Mouse (Mus musculus): ENCODE data around the gene Cd200. TPM values are rescaled to one million over a fixed set of nuclear protein-coding genes. Genes with fewer than 3 reads are reported as not detected.
"Not testable (repeated sequence)": the region's sequence is repeated elsewhere in the genome, so short reads cannot be mapped to it uniquely, and the experiment has no call there.

Cd200 gene
- polyA plus RNA-seq, 1 experiment from 2014 or later, result 209 TPM

DNA sequence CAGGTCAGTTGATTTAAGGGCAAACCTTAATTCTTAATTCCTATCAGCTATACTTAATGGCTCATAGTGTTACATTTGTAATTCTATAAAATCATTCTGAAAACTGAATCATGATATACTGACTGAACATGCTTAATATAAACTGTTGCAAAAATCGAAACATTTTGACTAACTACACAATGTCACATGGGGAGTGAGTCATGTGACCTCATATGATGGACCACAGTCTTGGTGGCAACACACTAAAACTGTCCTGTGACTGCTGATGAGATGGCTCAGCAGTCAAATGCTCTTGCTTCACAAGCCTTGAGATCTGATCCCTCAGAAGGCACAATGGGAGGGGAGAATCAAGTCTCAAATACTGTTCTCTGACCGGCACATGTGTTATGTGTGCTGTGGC, 34.8 kb downstream of the Cd200 start:
- H3K27ac ChIP-seq (ENCODE audit: low read depth, low read length), result no peak overlapping the region
- WGBS, result 81% methylated on average over 2 of the region's 2 CpGs

DNA sequence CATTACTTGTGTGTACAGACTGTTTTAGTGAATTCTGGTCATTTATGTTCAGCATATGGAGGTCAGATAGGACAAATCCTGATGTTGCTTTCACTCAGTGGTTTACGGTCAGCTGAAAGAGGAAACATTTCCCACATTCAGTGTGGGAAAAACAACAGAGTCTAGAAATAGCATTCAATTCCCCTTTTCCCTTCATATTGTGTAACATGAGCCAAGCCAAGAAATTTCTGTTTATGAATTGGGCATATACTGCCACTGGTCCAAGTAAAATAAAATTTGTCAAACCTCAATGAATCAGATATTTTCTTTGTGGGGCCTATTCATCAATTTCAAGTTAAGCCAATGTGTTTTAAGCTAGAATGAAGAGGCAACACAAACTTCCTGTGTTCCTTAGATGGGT, 37.8 kb downstream of the Cd200 start:
- 80% methylated on average over 1 of the region's 1 CpGs for WGBS
- Histone ChIP-seq H3K27ac (ENCODE audit: low read depth, low read length) (no peak overlapping the region), H3K4me1 (ENCODE audit: control insufficient read depth, insufficient read depth, low read length) (0 out of 2 replicates have a peak, but pooled peaks cover 2% of the 10 kb centered on the region), H3K36me3 (ENCODE audit: control insufficient read depth, insufficient read depth, low read length) (no peaks in the 10 kb centered on the region), H3K27me3 (replicated peaks; ENCODE audit: control insufficient read depth, insufficient read depth, low read length) (no peaks in the 10 kb centered on the region), H3K4me2 (ENCODE audit: low read length) (no peak overlapping the region), H3K9me3 (replicated peaks; ENCODE audit: control insufficient read depth, low read length) (no peaks in the 10 kb centered on the region), H3K9ac (ENCODE audit: low read length) (no peak overlapping the region), H3K4me3 (ENCODE audit: low read depth, low read length) (no peak overlapping the region)
- DNase-seq (ENCODE audit: low spot score), result no peak
- no peak for ATAC-seq

More for the DNA sequence above, 34.8 kb downstream of the Cd200 start:
- H3K9ac ChIP-seq (ENCODE audit: low read length), result no peak overlapping the region
- H3K4me3 ChIP-seq (ENCODE audit: low read depth, low read length), result no peak overlapping the region
- H3K4me1 ChIP-seq (ENCODE audit: control insufficient read depth, insufficient read depth, low read length), result 0 out of 2 replicates have a peak, but pooled peaks cover 2% of the 10 kb centered on the region
- H3K9me3 ChIP-seq (replicated peaks; ENCODE audit: control insufficient read depth, low read length), result no peaks in the 10 kb centered on the region
- DNase-seq (ENCODE audit: low spot score) (no peak), ATAC-seq (no peak)
- H3K27me3 ChIP-seq (replicated peaks; ENCODE audit: control insufficient read depth, insufficient read depth, low read length), result no peaks in the 10 kb centered on the region
- H3K36me3 ChIP-seq (ENCODE audit: control insufficient read depth, insufficient read depth, low read length), result no peaks in the 10 kb centered on the region
- H3K4me2 ChIP-seq (ENCODE audit: low read length), result no peak overlapping the region

DNA sequence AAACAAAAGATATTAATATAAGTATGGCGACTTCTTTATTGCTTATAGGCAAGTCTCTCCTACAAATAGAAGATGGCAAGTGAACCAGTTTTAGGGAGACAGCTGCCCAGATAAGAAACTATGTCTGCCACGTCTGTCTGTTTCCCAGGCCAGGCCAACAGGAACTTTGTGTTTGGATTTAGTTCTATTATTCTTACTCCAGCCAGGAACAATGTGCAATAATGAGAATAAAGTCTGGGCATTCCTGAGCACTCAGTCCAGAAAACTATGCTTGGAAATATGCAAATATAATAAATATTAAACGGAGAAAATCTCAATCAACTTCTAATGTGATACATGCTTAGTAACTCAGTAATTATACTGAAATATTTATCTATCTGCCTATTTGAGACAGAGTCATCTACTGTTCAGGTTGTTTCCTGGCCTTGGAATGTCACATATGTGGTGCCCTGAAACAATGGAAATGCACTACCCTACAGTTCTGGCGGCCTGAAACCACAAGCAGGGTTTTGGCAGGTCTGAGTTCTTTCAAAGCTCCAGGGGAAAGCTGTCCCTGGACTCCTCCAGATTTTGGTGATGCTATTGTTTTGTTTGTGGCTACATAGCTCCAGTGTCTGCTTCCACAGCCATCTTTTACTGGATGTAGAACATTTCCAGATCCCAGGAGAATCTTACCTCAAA, 39.4 kb downstream of the Cd200 start:
- 76% methylated on average over 4 of the region's 4 CpGs for WGBS
- Histone ChIP-seq H3K9ac (ENCODE audit: low read length) (no peak overlapping the region), H3K4me3 (ENCODE audit: low read depth, low read length) (no peak overlapping the region), H3K27ac (ENCODE audit: low read depth, low read length) (no peak overlapping the region), H3K36me3 (ENCODE audit: control insufficient read depth, insufficient read depth, low read length) (no peaks in the 10 kb centered on the region), H3K4me2 (ENCODE audit: low read length) (no peak overlapping the region), H3K4me1 (ENCODE audit: control insufficient read depth, insufficient read depth, low read length) (no peaks in the 10 kb centered on the region), H3K9me3 (replicated peaks; ENCODE audit: control insufficient read depth, low read length) (no peaks in the 10 kb centered on the region), H3K27me3 (replicated peaks; ENCODE audit: control insufficient read depth, insufficient read depth, low read length) (no peaks in the 10 kb centered on the region)
- DNase-seq (ENCODE audit: low spot score), result no peak
- no peak for ATAC-seq

DNA sequence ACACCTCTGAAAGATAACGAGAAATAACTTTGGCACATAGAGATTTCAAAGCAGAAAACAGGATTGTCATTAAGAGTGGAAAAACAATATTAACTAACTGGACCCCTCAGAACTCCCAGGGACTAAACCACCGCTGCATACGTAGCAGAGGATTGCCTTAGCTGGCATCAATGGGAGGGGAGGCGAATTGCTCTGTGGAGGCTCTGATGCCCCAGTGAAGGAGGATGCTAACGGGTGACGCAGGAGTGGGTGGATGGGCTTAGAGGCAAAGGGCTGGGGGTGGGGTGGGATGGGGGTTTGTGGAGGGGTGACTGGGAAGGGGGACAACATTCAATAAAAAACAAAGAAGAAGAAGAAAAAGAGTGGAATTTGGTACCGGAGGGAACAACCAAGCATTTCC, 42.7 kb downstream of the Cd200 start:
- Histone ChIP-seq H3K4me2 (ENCODE audit: low read length) (no peak overlapping the region), H3K27me3 (replicated peaks; ENCODE audit: control insufficient read depth, insufficient read depth, low read length) (no peaks in the 10 kb centered on the region), H3K4me1 (ENCODE audit: control insufficient read depth, insufficient read depth, low read length) (no peaks in the 10 kb centered on the region), H3K36me3 (ENCODE audit: control insufficient read depth, insufficient read depth, low read length) (no peaks in the 10 kb centered on the region), H3K9me3 (replicated peaks; ENCODE audit: control insufficient read depth, low read length) (no peaks in the 10 kb centered on the region), H3K9ac (ENCODE audit: low read length) (no peak overlapping the region), H3K4me3 (ENCODE audit: low read depth, low read length) (no peak overlapping the region), H3K27ac (ENCODE audit: low read depth, low read length) (no peak overlapping the region)
- 60% methylated on average over 7 of the region's 7 CpGs for WGBS
- ATAC-seq (no peak), DNase-seq (ENCODE audit: low spot score) (no peak)

DNA sequence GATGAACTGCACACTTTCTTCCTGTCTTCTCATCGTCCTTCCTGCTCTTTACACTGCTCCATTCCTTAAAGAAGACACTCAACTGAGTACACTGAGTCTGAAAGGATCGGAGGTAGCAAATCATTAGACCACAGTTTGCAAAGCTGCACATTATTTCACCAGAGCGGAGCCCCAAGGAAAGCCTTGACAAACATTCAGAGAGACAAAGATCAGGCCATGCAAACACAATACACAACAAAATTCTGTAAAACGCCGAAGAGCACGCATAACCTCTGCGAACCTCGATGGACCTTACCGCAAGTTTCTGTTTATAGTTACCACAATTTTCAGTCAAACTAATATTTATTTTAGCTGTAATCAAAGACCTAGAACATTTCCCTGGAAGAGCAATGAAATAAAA, 43.5 kb downstream of the Cd200 start:
- WGBS, result 88% methylated on average over 9 of the region's 9 CpGs
- DNase-seq (ENCODE audit: low spot score), result no peak
- no peaks in the 10 kb centered on the region for H3K36me3 ChIP-seq (ENCODE audit: control insufficient read depth, insufficient read depth, low read length)

DNA sequence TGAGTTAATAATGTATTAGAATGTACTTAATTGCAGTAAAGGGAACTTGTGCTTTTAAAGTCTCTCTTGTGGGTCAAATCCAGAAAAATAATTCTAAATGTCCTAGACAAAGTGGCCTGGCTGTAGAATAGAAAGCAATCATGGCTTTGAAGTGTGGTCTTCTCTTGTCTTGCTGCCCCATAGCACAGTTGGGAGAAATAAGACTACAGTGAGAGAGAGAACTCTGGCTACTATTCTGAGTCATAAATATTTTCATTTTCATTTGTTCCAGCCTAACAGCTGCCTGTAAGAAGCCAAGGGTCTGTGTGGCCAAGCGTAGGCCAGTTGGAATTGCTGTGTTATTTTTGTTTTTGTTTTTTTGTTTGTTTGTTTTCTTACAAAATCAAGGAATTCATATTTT, 44.2 kb downstream of the Cd200 start:
- 98% methylated on average over 1 of the region's 1 CpGs for WGBS
- H3K9me3 ChIP-seq (replicated peaks; ENCODE audit: control insufficient read depth, low read length), result no peaks in the 10 kb centered on the region
- no peaks in the 10 kb centered on the region for H3K27me3 ChIP-seq (replicated peaks; ENCODE audit: control insufficient read depth, insufficient read depth, low read length)
- no peak for DNase-seq (ENCODE audit: low spot score)
- ATAC-seq, result no peak
- no peak overlapping the region for H3K4me2 ChIP-seq (ENCODE audit: low read length)
- no peak overlapping the region for H3K9ac ChIP-seq (ENCODE audit: low read length)
- H3K27ac ChIP-seq (ENCODE audit: low read depth, low read length), result no peak overlapping the region
- H3K4me1 ChIP-seq (ENCODE audit: control insufficient read depth, insufficient read depth, low read length), result no peaks in the 10 kb centered on the region
- H3K4me3 ChIP-seq (ENCODE audit: low read depth, low read length), result no peak overlapping the region
- H3K36me3 ChIP-seq (ENCODE audit: control insufficient read depth, insufficient read depth, low read length), result no peaks in the 10 kb centered on the region

More for the DNA sequence above, 43.5 kb downstream of the Cd200 start:
- Histone ChIP-seq H3K4me3 (ENCODE audit: low read depth, low read length) (no peak overlapping the region), H3K27me3 (replicated peaks; ENCODE audit: control insufficient read depth, insufficient read depth, low read length) (no peaks in the 10 kb centered on the region), H3K9ac (ENCODE audit: low read length) (no peak overlapping the region), H3K27ac (ENCODE audit: low read depth, low read length) (no peak overlapping the region), H3K9me3 (replicated peaks; ENCODE audit: control insufficient read depth, low read length) (no peaks in the 10 kb centered on the region), H3K4me1 (ENCODE audit: control insufficient read depth, insufficient read depth, low read length) (no peaks in the 10 kb centered on the region), H3K4me2 (ENCODE audit: low read length) (no peak overlapping the region)
- no peak for ATAC-seq

DNA sequence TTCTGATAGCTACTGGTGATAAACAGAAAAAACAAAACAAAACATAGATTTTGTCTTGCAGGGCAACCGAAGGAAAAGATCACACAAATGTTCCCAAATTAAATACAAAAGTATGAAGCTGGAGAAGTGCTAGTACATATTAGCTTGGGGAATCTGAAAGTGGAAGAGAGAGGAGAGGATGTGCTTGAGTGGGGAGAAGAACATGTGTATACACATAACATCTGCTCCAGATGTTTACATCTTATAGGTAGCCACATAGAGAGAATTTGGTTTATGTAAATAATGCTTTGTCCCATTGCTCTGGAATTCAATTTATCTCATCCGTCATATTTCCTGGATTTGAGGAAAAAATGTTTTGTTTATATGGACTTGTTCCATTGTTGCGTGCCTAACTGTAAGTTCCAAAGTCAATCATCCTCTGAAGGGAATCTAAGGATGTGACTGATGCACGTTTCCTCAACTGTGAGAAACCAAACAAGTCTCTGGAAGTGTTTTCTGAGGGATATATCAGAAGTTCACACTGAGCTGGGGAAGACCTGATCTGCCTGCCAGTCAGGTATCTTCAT, 45.3 kb downstream of the Cd200 start:
- 89% methylated on average over 4 of the region's 4 CpGs for WGBS
- ATAC-seq (no peak), DNase-seq (ENCODE audit: low spot score) (no peak)
- H3K4me2 ChIP-seq (ENCODE audit: low read length), result no peak overlapping the region
- H3K27ac ChIP-seq (ENCODE audit: low read depth, low read length), result no peak overlapping the region
- H3K27me3 ChIP-seq (replicated peaks; ENCODE audit: control insufficient read depth, insufficient read depth, low read length), result no peaks in the 10 kb centered on the region
- no peak overlapping the region for H3K9ac ChIP-seq (ENCODE audit: low read length)
- no peaks in the 10 kb centered on the region for H3K4me1 ChIP-seq (ENCODE audit: control insufficient read depth, insufficient read depth, low read length)
- H3K36me3 ChIP-seq (ENCODE audit: control insufficient read depth, insufficient read depth, low read length), result no peaks in the 10 kb centered on the region
- H3K4me3 ChIP-seq (ENCODE audit: low read depth, low read length), result no peak overlapping the region
- no peaks in the 10 kb centered on the region for H3K9me3 ChIP-seq (replicated peaks; ENCODE audit: control insufficient read depth, low read length)

DNA sequence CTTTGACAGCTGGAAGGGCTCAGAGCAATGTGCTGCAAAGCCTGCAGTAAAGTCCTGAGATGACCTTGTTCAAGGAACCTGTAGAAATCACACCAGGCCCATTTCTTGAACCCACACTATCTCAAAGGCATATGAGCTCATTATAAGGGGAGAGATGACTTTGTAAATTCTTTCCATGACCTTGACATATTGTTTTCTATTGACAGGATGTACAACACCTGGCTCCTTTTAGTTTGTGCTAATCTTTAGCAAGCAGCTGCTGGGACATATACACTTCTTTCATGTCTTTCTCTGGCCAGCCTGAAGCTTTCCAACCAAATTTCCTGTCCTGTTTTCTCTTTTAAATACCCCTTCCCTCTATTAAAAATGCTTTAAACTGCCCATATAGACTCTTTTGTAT, 47.4 kb downstream of the Cd200 start:
- H3K4me1 ChIP-seq (ENCODE audit: control insufficient read depth, insufficient read depth, low read length), result no peaks in the 10 kb centered on the region
- H3K4me2 ChIP-seq (ENCODE audit: low read length), result no peak overlapping the region
- ATAC-seq, result no peak
- no peak for DNase-seq (ENCODE audit: low spot score)
- H3K4me3 ChIP-seq (ENCODE audit: low read depth, low read length), result no peak overlapping the region
- H3K27me3 ChIP-seq (replicated peaks; ENCODE audit: control insufficient read depth, insufficient read depth, low read length), result no peaks in the 10 kb centered on the region
- H3K36me3 ChIP-seq (ENCODE audit: control insufficient read depth, insufficient read depth, low read length), result no peaks in the 10 kb centered on the region
- no peak overlapping the region for H3K9ac ChIP-seq (ENCODE audit: low read length)
- H3K27ac ChIP-seq (ENCODE audit: low read depth, low read length), result no peak overlapping the region
- no peaks in the 10 kb centered on the region for H3K9me3 ChIP-seq (replicated peaks; ENCODE audit: control insufficient read depth, low read length)

DNA sequence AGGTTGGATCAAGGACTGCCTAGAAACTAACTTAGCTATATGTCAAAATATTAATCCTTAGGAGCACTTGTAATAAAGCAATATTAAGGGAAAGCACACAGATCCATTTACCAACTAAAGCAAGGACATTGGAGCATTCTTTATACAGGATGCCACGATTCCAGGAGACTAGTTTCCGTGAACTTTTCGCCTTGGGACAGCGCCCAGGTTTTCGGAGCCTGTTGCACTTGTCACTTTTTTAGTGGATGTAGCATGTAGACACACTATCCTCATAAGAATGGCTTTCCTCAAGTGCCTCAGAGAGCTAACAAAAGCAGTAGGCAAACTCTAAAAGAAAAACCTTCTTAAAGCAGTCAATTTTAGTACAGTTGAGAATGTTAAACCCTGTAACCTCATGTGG, 50.4 kb downstream of the Cd200 start:
- not testable (repeated sequence) for H3K27ac ChIP-seq (ENCODE audit: low read depth, low read length); H3K36me3 ChIP-seq (ENCODE audit: control insufficient read depth, insufficient read depth, low read length); H3K9ac ChIP-seq (ENCODE audit: low read length); DNase-seq (ENCODE audit: low spot score); H3K9me3 ChIP-seq (replicated peaks; ENCODE audit: control insufficient read depth, low read length); H3K4me3 ChIP-seq (ENCODE audit: low read depth, low read length); H3K4me1 ChIP-seq (ENCODE audit: control insufficient read depth, insufficient read depth, low read length); H3K27me3 ChIP-seq (replicated peaks; ENCODE audit: control insufficient read depth, insufficient read depth, low read length); ATAC-seq; H3K4me2 ChIP-seq (ENCODE audit: low read length)
- WGBS, result 94% methylated on average over 5 of the region's 5 CpGs
